Mouse (Mus musculus) neural tube, embryonic 14.5 days (tissue): ENCODE measurements around the gene Polr1e. TPM values are rescaled to one million over a fixed set of nuclear protein-coding genes. Genes with fewer than 3 reads are reported as not detected.
A peak's percentile ranks its signal among the peaks of the same experiment; 100 is the strongest.

Experiments
- ATAC-seq: fragments of 200-750 bp; cut with Nextera tagmentation; 2 replicates; pipeline ENCODE4 v1.8.0; 2017; ENCODE audit warnings: low read depth, mild to moderate bottlenecking, moderate TSS enrichment, moderate library complexity
- H3K27ac ChIP-seq: fragments of 300-500 bp; sonication (generic); 2 replicates; pipeline ENCODE4 v1.5.1; 2014; ENCODE audit warnings: low read depth, mild to moderate bottlenecking, control low read depth, low read length, moderate library complexity, mixed read lengths
- H3K27me3 ChIP-seq: fragments of 300-500 bp; sonication (generic); 2 replicates; pipeline ENCODE4 v1.6.1; 2014; ENCODE audit warnings: low read length; ENCODE audit not compliant: control insufficient read depth, insufficient read depth
- H3K36me3 ChIP-seq: fragments of 300-500 bp; sonication (generic); 2 replicates; pipeline ENCODE4 v1.6.1; 2014; ENCODE audit warnings: low read length, mixed read lengths; ENCODE audit not compliant: control insufficient read depth, insufficient read depth
- H3K4me1 ChIP-seq: fragments of 300-500 bp; sonication (generic); 2 replicates; pipeline ENCODE4 v1.6.1; 2014; ENCODE audit warnings: low read length; ENCODE audit not compliant: control insufficient read depth, insufficient read depth
- H3K4me2 ChIP-seq: fragments of 300-500 bp; sonication (generic); 2 replicates; pipeline ENCODE4 v1.6.1; 2014; ENCODE audit warnings: mild to moderate bottlenecking, low read depth, low read length, control low read depth
- H3K4me3 ChIP-seq: fragments of 300-500 bp; sonication (generic); 2 replicates; pipeline ENCODE4 v1.5.1; 2014; ENCODE audit warnings: low read depth, low read length, control low read depth, mixed read lengths
- H3K9ac ChIP-seq: fragments of 300-500 bp; sonication (generic); replicated peaks from 2 replicates; pipeline ENCODE4 v1.6.1; 2014; ENCODE audit warnings: low read depth, mild to moderate bottlenecking, control low read depth, low read length, mixed read lengths
- H3K9me3 ChIP-seq: fragments of 300-500 bp; sonication (generic); 2 replicates; pipeline ENCODE4 v1.6.1; 2016; ENCODE audit warnings: low read length; ENCODE audit not compliant: control insufficient read depth
- WGBS: fragments of 180-500 bp; shearing (Covaris S2); extraction: QIAGEN DNeasy Blood & Tissue Kit; methylation state at CpG from one replicate; pipeline ENCODE4 v1.1.7; 2014; 5-methylcytosine and 5-hydroxymethylcytosine counted together
- polyA plus RNA-seq: library from polyadenylated mRNA; unstranded; fragments of >200 nt; fragmentation: Nextera tagmentation; extraction: Ambion mirVana; gene quantifications from 2 replicates; pipeline ENCODE4 v1.2.1, GENCODE M21; 2014

Gene Polr1e
- polyA plus RNA-seq, 1 experiment from 2014 or later: 36.3 TPM

- no peak for ATAC-seq
- Histone ChIP-seq H3K9me3 (no peaks in the 10 kb centered on the region), H3K36me3 (no peaks in the 10 kb centered on the region), H3K4me1 (peaks cover 21% of the 10 kb centered on the region), H3K4me2 (peak overlapping the region; percentile 84), H3K4me3 (peak overlapping the region; percentile 60), H3K27ac (no peak overlapping the region; the same call in 1 of the 2 replicates), H3K9ac (no peak overlapping the region), H3K27me3 (no peaks in the 10 kb centered on the region)
- 11% methylated on average over 2 of the region's 2 CpGs for WGBS
These were observed 4.8 kb upstream of the Polr1e start for GRCm38 (mm10) chr4:45013537-45013936.

DNA sequence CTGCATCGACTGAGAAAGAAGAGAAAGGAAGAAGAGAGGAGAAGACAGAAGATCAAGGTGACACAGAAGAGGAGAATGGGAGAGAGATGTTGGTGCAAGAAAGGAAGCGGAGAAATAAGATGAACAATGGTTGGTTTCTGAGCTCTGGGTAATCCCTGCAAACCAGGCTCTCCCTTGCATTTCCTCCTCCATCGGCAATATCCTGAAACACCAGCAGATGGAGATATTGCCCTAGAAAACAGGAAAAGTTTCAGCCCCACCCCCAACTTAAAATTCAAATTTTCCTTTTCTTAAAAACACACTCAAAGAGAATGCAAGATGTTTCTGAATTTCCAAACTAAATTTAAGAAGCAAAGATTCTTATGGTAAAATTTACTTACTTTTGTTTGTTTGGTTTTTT is 2.8 kb upstream of the Polr1e start:
- Histone ChIP-seq H3K4me2 (no peak overlapping the region), H3K4me1 (peaks cover 23% of the 10 kb centered on the region), H3K9me3 (no peaks in the 10 kb centered on the region), H3K27ac (no peak overlapping the region), H3K36me3 (no peaks in the 10 kb centered on the region), H3K27me3 (no peaks in the 10 kb centered on the region), H3K9ac (no peak overlapping the region), H3K4me3 (no peak overlapping the region)
- no peak for ATAC-seq
- WGBS: 9% methylated on average over 3 of the region's 3 CpGs

GRCm38 (mm10) chr4:45019009-45019408 is 626 bp downstream of the Polr1e start:
- peak; percentile 46; the same call in 1 of the 2 replicates for ATAC-seq
- H3K4me3 ChIP-seq: peak overlapping the region; percentile 67
- H3K36me3 ChIP-seq: no peaks in the 10 kb centered on the region
- peak overlapping the region; percentile 58 for H3K9ac ChIP-seq
- H3K27ac ChIP-seq: no peak overlapping the region
- H3K27me3 ChIP-seq: no peaks in the 10 kb centered on the region
- peak overlapping the region; percentile 92 for H3K4me2 ChIP-seq
- no peaks in the 10 kb centered on the region for H3K9me3 ChIP-seq
- peaks cover 12% of the 10 kb centered on the region for H3K4me1 ChIP-seq
- 4% methylated on average over 14 of the region's 14 CpGs for WGBS

DNA sequence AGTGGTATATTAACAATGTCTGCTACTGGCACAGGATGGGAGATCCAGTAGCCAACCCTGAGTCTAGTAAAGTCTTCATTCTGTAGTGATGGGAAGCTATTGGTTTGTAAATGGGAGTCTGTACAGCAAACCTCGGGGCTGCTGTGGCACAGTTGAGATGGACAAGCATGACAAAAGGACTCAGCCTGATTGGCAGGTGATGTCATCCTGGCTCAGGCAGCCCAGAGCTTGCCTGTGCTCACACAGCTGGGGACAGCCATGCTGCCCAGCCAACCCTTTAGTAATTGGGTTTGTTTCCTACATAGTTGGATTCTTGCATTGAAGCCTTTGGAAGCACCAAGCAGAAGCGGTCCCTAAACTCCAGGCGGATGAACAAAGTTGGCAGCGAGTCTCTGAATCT is 8.1 kb downstream of the Polr1e start:
- H3K36me3 ChIP-seq: peaks cover 14% of the 10 kb centered on the region
- H3K4me1 ChIP-seq: no peaks in the 10 kb centered on the region
- no peak overlapping the region for H3K27ac ChIP-seq
- H3K4me3 ChIP-seq: no peak overlapping the region
- WGBS: 90% methylated on average over 4 of the region's 4 CpGs
- H3K9ac ChIP-seq: no peak overlapping the region
- no peak overlapping the region for H3K4me2 ChIP-seq
- H3K27me3 ChIP-seq: no peaks in the 10 kb centered on the region
- H3K9me3 ChIP-seq: no peaks in the 10 kb centered on the region
- ATAC-seq: no peak

DNA sequence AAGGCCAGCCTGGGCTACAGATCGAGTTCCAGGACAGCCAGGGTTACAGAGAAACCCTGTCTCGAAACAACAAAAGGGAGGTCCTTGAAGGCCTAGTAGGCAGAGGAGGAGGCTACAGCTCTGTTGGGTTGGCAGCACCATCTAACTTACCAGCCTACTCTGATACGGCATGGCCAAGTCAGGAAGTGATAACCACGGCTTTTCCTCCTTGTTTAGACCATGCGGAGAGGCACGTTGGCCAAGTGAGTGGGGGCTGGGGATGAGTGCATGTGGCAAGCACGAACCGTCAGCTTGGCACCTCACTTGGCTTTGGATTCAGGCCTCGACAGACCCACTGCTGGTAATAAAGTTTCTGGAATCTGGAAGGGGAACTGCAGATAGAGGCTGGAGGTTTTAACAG is 14.2 kb downstream of the Polr1e start:
- Histone ChIP-seq H3K4me1 (no peaks in the 10 kb centered on the region), H3K4me2 (no peak overlapping the region), H3K4me3 (no peak overlapping the region), H3K27me3 (no peaks in the 10 kb centered on the region), H3K27ac (no peak overlapping the region), H3K36me3 (peaks cover 35% of the 10 kb centered on the region), H3K9ac (no peak overlapping the region), H3K9me3 (no peaks in the 10 kb centered on the region)
- WGBS: 95% methylated on average over 9 of the region's 9 CpGs
- no peak for ATAC-seq

- H3K4me3 ChIP-seq: no peak overlapping the region
- no peak overlapping the region for H3K27ac ChIP-seq
- no peak overlapping the region for H3K9ac ChIP-seq
- no peaks in the 10 kb centered on the region for H3K4me1 ChIP-seq
- H3K4me2 ChIP-seq: no peak overlapping the region
- peaks cover 34% of the 10 kb centered on the region for H3K36me3 ChIP-seq
- H3K27me3 ChIP-seq: no peaks in the 10 kb centered on the region
- no peak for ATAC-seq
- no peaks in the 10 kb centered on the region for H3K9me3 ChIP-seq
- WGBS: 74% methylated on average over 16 of the region's 16 CpGs
These were observed 16.6 kb downstream of the Polr1e start for GRCm38 (mm10) chr4:45034693-45035628.

DNA sequence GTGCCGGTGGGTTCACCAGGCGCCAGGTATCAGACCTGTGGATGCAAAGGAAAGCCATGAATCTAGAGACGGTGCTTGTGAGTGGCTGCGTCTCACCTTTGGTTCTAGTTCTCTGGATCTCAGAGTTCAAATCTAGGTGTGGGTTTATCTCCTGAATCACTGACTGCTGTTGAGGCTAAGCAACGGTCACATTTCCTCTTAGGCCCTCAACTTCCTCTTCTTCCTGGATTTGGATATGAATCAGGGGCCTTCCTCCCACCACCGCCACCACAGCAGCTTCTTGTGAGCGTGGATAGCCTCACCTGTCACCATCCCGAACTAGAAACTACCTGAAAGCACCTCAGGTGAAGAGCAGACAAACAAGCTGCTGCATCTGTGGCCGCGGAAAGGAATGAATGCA is 17.7 kb downstream of the Polr1e start:
- no peak overlapping the region for H3K27ac ChIP-seq
- no peaks in the 10 kb centered on the region for H3K9me3 ChIP-seq
- H3K27me3 ChIP-seq: no peaks in the 10 kb centered on the region
- H3K36me3 ChIP-seq: peaks cover 37% of the 10 kb centered on the region
- H3K4me3 ChIP-seq: no peak overlapping the region
- 92% methylated on average over 10 of the region's 10 CpGs for WGBS
- no peak overlapping the region for H3K9ac ChIP-seq
- ATAC-seq: no peak
- H3K4me2 ChIP-seq: no peak overlapping the region
- no peaks in the 10 kb centered on the region for H3K4me1 ChIP-seq

- Histone ChIP-seq H3K4me1 (no peaks in the 10 kb centered on the region), H3K9me3 (no peaks in the 10 kb centered on the region), H3K4me3 (no peak overlapping the region), H3K4me2 (no peak overlapping the region), H3K27me3 (no peaks in the 10 kb centered on the region), H3K36me3 (peaks cover 34% of the 10 kb centered on the region), H3K9ac (no peak overlapping the region), H3K27ac (no peak overlapping the region)
- no peak for ATAC-seq
- 79% methylated on average over 5 of the region's 5 CpGs for WGBS
These were observed 18.2 kb downstream of the Polr1e start for GRCm38 (mm10) chr4:45036571-45036970.
